Mouse (Mus musculus) layer of hippocampus, postnatal 36 days (tissue): ENCODE results near the gene Zfp740. TPM values are rescaled to one million over a fixed set of nuclear protein-coding genes. Genes with fewer than 3 reads are reported as not detected.

Experiments
- DNase-seq, 2 experiments: peaks; one replicate each; pipeline ENCODE4 v3.0.0; 2022
- total RNA-seq, 2 experiments: library from RNA; stranded (reverse); gene quantifications; 2 replicates each; pipeline ENCODE4 v1.2.3; 2021

The Zfp740 gene
- total RNA-seq, 2 experiments from 2014 or later: 68.8 to 69.4 TPM

- no peak for DNase-seq
Measured at GRCm38 (mm10) chr15:102230408-102231321, 27.6 kb downstream of the Zfp740 start.

GRCm38 (mm10) chr15:102231748-102232147 is 28.7 kb downstream of the Zfp740 start, which contains the start of gene Itgb7:
Gene Itgb7 (minus strand): TSS chr15:102231944.
- no peak for DNase-seq

- no peak for DNase-seq
Measured at GRCm38 (mm10) chr15:102232764-102233163, 29.7 kb downstream of the Zfp740 start.

GRCm38 (mm10) chr15:102233896-102234295 is 30.8 kb downstream of the Zfp740 start:
- DNase-seq: no peak

GRCm38 (mm10) chr15:102235371-102236027 is 32.5 kb downstream of the Zfp740 start:
- DNase-seq: no peak

- no peak for DNase-seq
Measured at GRCm38 (mm10) chr15:102238543-102239259, 35.7 kb downstream of the Zfp740 start.

GRCm38 (mm10) chr15:102239260-102239590 is 36.2 kb downstream of the Zfp740 start:
- DNase-seq: peak; percentile 64 to 65

- DNase-seq: no peak
Measured at GRCm38 (mm10) chr15:102239851-102240250, 36.8 kb downstream of the Zfp740 start.

GRCm38 (mm10) chr15:102240607-102241006 is 37.6 kb downstream of the Zfp740 start:
- no peak for DNase-seq

- DNase-seq: no peak
Measured at GRCm38 (mm10) chr15:102242404-102243228, 39.6 kb downstream of the Zfp740 start.

- DNase-seq: no peak
Measured at GRCm38 (mm10) chr15:102243229-102244190, 40.5 kb downstream of the Zfp740 start.

GRCm38 (mm10) chr15:102244306-102245191 is 41.5 kb downstream of the Zfp740 start:
- DNase-seq: no peak

GRCm38 (mm10) chr15:102245461-102245881 is 42.4 kb downstream of the Zfp740 start:
- no peak for DNase-seq

- peak; percentile 63 to 69 for DNase-seq
Measured at GRCm38 (mm10) chr15:102245891-102246741, 43.1 kb downstream of the Zfp740 start.

- peak; percentile 84 to 85 for DNase-seq
Measured at GRCm38 (mm10) chr15:102246866-102247251, 43.8 kb downstream of the Zfp740 start.

- DNase-seq: peak; percentile 41 to 42
Measured at GRCm38 (mm10) chr15:102247252-102248130, 44.4 kb downstream of the Zfp740 start.

GRCm38 (mm10) chr15:102248131-102248811 is 45.2 kb downstream of the Zfp740 start:
- DNase-seq: no peak
